Mouse (Mus musculus): ENCODE measurements at regions not wholly inside any gene's neighbourhood (a gene's known extent, or its start where the extent isn't known, plus 50 kb on each side); places are given as distances from the start of the nearest gene placed in this dataset.

DNA sequence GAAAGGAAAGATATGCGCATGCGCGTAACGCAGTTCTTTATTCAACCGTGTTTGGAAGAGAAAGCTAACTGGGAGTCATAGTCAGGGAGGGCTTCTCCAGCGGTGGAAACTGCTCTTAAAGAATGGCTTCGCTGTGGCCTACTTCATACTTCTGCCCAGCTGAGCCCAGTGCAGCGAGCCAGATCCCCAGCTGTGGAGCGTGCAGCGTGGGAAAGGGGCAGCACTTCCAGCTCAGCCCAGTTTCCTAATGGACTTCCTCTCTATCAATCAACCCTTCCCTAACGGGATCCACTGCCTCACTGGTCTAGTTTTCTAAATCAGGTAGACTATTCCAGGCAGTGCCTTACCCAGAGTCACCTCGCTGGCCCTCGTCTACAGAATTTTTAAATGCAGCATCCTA is 64.1 kb upstream of the Ano6 start:
- TF ChIP-seq CTCF (IDR thresholded peaks at IDR 0.05; ENCODE audit: borderline replicate concordance, insufficient read depth, low read length) (no peak), POLR2A (IDR thresholded peaks at IDR 0.05; ENCODE audit: low read depth, low read length) (no peak)
